Mouse (Mus musculus): Measurements from ENCODE around the gene Rint1. TPM values are rescaled to one million over a fixed set of nuclear protein-coding genes. Genes with fewer than 3 reads are reported as not detected.
A peak's percentile ranks its signal among the peaks of the same experiment; 100 is the strongest.

Gene Rint1
- 48.3 and 48.4 TPM in 2 replicates for polyA plus RNA-seq (2015; fragmentation: Nextera tagmentation; extraction: Ambion mirVana)

DNA sequence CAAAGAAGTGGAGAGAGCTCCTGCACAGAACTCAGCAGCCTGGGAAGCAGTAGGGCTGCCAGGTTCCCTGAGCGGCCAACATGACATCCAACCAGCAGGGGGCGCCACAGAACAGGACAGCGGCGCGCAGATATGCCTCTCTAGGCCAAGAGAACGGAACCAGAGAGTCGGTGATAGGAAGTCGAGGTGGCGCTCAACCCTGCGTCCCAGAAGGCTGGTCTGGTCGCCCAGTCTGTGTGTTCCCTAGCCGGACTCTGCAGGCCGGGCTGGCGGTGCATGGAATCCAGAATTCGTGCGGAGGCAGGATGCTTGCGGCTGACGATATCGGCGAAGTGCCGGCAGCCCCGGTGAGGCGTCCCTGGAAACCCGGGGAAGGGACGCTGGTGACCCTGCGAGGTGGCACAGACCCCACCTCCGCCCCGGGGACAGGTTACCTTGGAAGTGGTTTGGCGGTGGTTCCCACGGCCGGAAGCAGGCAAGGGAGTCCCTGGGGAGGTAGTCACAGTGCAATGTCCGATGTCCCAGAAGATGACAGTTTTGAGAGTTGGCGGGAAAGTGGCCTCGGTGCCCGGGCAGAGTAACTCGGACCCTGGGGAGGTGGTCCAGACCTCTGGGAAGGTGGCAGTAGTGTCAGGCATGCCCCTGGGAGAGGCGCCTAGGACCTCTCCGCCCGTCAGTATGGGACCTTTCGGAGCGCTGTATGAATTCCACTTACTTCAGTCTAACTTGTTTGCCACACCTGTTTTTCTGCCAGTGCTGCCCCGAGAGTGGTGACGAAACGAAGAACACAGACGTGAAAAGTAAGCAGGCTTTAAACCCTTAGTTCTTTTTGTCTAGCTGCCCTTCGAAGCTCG lies at the start of gene Rint1:
Gene Rint1 (plus strand): TSS at position 176 of the 854 bp plus-strand sequence.
- Histone ChIP-seq H3K27me3 (no peaks in the 10 kb centered on the region), H3K36me3 (peaks cover 26% of the 10 kb centered on the region)
- WGBS, result 3% methylated on average over 47 of the region's 47 CpGs

DNA sequence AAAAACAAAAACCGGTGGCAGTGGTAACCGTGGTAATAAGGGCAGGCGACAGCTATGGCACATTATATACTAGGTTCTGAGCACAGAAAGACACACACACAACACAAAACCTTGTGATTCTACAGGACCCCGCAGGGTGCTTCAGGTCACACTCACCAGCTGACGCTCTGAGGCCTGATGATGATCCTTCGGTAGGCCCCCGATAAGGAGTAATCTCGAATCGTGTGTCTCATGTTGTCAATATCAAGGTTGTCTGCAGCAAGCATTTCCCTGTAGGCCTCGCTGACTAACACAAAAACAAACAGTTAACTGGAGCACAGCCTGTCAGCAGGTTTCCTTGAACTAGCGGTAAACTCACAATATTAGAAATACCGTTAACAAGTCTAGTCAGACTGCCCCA lies 44.2 kb upstream of the Rint1 start:
- H3K4me1 ChIP-seq, result no peaks in the 10 kb centered on the region
- 95% methylated on average over 12 of the region's 12 CpGs for WGBS
- no peaks in the 10 kb centered on the region for H3K9me3 ChIP-seq
- H3K27ac ChIP-seq, result no peak overlapping the region
- H3K4me2 ChIP-seq, result no peak overlapping the region
- no peak for ATAC-seq (ENCODE audit: insufficient number of reproducible peaks, insufficient read depth, low FRiP score, low TSS enrichment, low read depth)
- H3K36me3 ChIP-seq, result peaks cover 81% of the 10 kb centered on the region
- no peak overlapping the region for H3K4me3 ChIP-seq
- no peaks in the 10 kb centered on the region for H3K27me3 ChIP-seq
- H3K9ac ChIP-seq, result no peak overlapping the region

More for the DNA sequence above, at the start of gene Rint1:
- Histone ChIP-seq H3K4me1 (peaks cover 10% of the 10 kb centered on the region), H3K9me3 (no peaks in the 10 kb centered on the region), H3K9ac (peak within 1 kb of the TSS; percentile 95), H3K4me3 (peak within 1 kb of the TSS; percentile 97), H3K4me2 (peak within 1 kb of the TSS; percentile 88), H3K27ac (peak within 1 kb of the TSS; percentile 60)
- peak; percentile 80 for ATAC-seq (ENCODE audit: insufficient number of reproducible peaks, insufficient read depth, low FRiP score, low TSS enrichment, low read depth)

DNA sequence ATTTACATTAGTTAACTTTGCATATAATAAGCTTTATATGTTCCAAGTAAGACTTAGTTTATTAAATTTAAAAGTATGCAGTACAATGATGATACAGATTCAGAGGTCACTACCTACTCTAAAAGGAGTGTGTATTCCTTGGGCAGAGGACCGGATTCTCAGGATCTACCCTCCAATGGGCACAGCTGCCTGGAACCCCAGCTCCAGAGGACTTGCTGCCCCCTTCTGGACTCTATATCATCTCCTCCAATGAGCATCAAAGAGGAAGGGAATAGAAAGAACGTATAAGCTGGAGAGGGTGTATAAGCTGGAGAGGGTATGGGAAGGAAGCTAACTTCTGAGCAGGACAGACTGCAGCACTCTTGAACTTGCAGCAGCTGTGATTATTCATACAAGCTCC lies 37.6 kb upstream of the Rint1 start:
- no peak for ATAC-seq (ENCODE audit: insufficient number of reproducible peaks, insufficient read depth, low FRiP score, low TSS enrichment, low read depth)
- Histone ChIP-seq H3K9ac (no peak overlapping the region), H3K27me3 (no peaks in the 10 kb centered on the region), H3K27ac (no peak overlapping the region), H3K36me3 (peaks cover 51% of the 10 kb centered on the region), H3K9me3 (no peaks in the 10 kb centered on the region), H3K4me3 (no peak overlapping the region), H3K4me1 (no peaks in the 10 kb centered on the region), H3K4me2 (no peak overlapping the region)
- WGBS, result 66% methylated on average over 2 of the region's 2 CpGs

GRCm38 (mm10) chr5:23755591-23755990 lies 31.9 kb upstream of the Rint1 start:
- Histone ChIP-seq H3K4me1 (no peaks in the 10 kb centered on the region), H3K4me2 (no peak overlapping the region), H3K36me3 (peaks cover 64% of the 10 kb centered on the region), H3K9me3 (0 out of 2 replicates have a peak, but pooled peaks cover 2% of the 10 kb centered on the region), H3K27me3 (no peaks in the 10 kb centered on the region), H3K4me3 (no peak overlapping the region), H3K27ac (no peak overlapping the region), H3K9ac (no peak overlapping the region)
- no peak for ATAC-seq (ENCODE audit: insufficient number of reproducible peaks, insufficient read depth, low FRiP score, low TSS enrichment, low read depth)
- WGBS, result 98% methylated on average over 9 of the region's 9 CpGs

DNA sequence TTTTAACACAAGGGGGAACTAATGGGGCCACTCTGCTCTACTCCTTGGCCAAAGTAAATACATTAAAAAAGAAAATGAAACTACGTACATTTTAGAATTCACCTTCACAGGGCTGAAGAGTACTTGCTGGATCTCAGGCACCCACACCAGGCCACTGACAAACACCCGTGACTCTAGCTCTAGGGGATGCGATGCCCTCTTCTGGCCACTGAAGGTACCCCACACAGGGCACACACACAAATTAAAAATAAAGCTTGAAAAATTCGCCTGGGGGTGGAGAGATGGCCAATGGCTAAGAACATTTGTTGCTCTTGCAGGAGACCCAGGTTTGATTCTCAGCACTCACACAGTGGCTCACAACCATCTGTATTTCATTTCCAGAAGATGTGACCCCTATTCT lies 31.1 kb upstream of the Rint1 start:
- H3K27ac ChIP-seq, result no peak overlapping the region
- H3K9ac ChIP-seq, result no peak overlapping the region
- WGBS, result 91% methylated on average over 4 of the region's 4 CpGs
- H3K9me3 ChIP-seq, result 0 out of 2 replicates have a peak, but pooled peaks cover 2% of the 10 kb centered on the region
- H3K36me3 ChIP-seq, result peaks cover 60% of the 10 kb centered on the region
- ATAC-seq (ENCODE audit: insufficient number of reproducible peaks, insufficient read depth, low FRiP score, low TSS enrichment, low read depth), result no peak
- H3K27me3 ChIP-seq, result no peaks in the 10 kb centered on the region
- no peak overlapping the region for H3K4me3 ChIP-seq
- H3K4me2 ChIP-seq, result no peak overlapping the region
- no peaks in the 10 kb centered on the region for H3K4me1 ChIP-seq

DNA sequence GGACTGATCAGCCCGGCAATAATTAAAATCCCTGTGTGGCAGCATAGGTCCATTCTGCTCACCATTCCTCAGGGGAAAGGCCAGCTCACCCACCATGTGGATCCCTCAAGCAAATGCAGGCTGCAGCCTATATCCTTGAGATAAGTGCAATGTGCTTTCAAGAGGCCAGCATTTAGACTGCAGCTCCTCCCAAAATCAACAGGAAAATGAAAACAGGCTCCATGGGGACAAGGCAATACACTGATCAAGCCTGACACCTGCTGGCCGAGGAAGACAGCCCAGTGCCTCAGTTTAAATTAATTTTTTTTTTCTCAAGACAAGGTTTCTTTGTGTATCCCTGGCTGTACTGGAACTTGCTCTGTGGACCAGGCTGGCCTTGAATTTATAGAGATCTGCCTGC lies 28.9 kb upstream of the Rint1 start:
- peaks cover 65% of the 10 kb centered on the region for H3K36me3 ChIP-seq
- no peaks in the 10 kb centered on the region for H3K4me1 ChIP-seq
- 44% methylated on average over 2 of the region's 2 CpGs for WGBS
- H3K9me3 ChIP-seq, result 0 out of 2 replicates have a peak, but pooled peaks cover 2% of the 10 kb centered on the region
- no peak for ATAC-seq (ENCODE audit: insufficient number of reproducible peaks, insufficient read depth, low FRiP score, low TSS enrichment, low read depth)
- H3K27ac ChIP-seq, result no peak overlapping the region
- no peak overlapping the region for H3K4me2 ChIP-seq
- H3K27me3 ChIP-seq, result no peaks in the 10 kb centered on the region
- no peak overlapping the region for H3K4me3 ChIP-seq
- no peak overlapping the region for H3K9ac ChIP-seq

DNA sequence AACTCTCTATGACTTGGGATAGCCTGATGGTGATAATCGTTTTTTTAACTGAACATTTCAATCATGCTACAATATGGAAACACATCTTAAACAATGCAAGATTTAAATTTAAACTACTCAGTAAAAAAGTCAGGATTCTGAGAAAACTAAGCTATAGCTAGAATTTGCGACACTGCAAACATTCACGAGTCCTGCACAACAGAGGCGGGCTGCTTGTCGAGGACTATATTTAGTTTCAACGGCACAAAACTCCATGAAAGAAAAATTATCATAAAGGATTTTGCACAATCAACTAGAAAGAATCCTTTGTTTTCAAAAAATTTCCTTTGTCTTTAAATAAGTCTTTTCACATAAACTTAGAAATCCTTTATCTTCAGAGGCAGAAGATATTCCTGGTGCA lies 25.0 kb upstream of the Rint1 start:
- Histone ChIP-seq H3K4me2 (no peak overlapping the region), H3K9ac (no peak overlapping the region), H3K4me1 (no peaks in the 10 kb centered on the region), H3K27me3 (no peaks in the 10 kb centered on the region), H3K4me3 (no peak overlapping the region), H3K9me3 (no peaks in the 10 kb centered on the region), H3K36me3 (peaks cover 64% of the 10 kb centered on the region), H3K27ac (no peak overlapping the region)
- no peak for ATAC-seq (ENCODE audit: insufficient number of reproducible peaks, insufficient read depth, low FRiP score, low TSS enrichment, low read depth)
- 94% methylated on average over 6 of the region's 6 CpGs for WGBS

- Histone ChIP-seq H3K9ac (no peak overlapping the region), H3K4me1 (no peaks in the 10 kb centered on the region), H3K36me3 (peaks cover 66% of the 10 kb centered on the region), H3K4me3 (no peak overlapping the region), H3K27me3 (no peaks in the 10 kb centered on the region), H3K4me2 (no peak overlapping the region), H3K9me3 (no peaks in the 10 kb centered on the region), H3K27ac (no peak overlapping the region)
- ATAC-seq (ENCODE audit: insufficient number of reproducible peaks, insufficient read depth, low FRiP score, low TSS enrichment, low read depth), result no peak
- WGBS, result 89% methylated on average over 5 of the region's 5 CpGs
These were observed 23.0 kb upstream of the Rint1 start for GRCm38 (mm10) chr5:23764557-23764956.

- no peak overlapping the region for H3K4me3 ChIP-seq
- no peak overlapping the region for H3K9ac ChIP-seq
- no peaks in the 10 kb centered on the region for H3K4me1 ChIP-seq
- no peak overlapping the region for H3K27ac ChIP-seq
- H3K4me2 ChIP-seq, result no peak overlapping the region
- 65% methylated on average over 8 of the region's 8 CpGs for WGBS
- H3K9me3 ChIP-seq, result no peaks in the 10 kb centered on the region
- peaks cover 62% of the 10 kb centered on the region for H3K36me3 ChIP-seq
- ATAC-seq (ENCODE audit: insufficient number of reproducible peaks, insufficient read depth, low FRiP score, low TSS enrichment, low read depth), result no peak
- no peaks in the 10 kb centered on the region for H3K27me3 ChIP-seq
These were observed 16.4 kb upstream of the Rint1 start for GRCm38 (mm10) chr5:23771105-23771504.

DNA sequence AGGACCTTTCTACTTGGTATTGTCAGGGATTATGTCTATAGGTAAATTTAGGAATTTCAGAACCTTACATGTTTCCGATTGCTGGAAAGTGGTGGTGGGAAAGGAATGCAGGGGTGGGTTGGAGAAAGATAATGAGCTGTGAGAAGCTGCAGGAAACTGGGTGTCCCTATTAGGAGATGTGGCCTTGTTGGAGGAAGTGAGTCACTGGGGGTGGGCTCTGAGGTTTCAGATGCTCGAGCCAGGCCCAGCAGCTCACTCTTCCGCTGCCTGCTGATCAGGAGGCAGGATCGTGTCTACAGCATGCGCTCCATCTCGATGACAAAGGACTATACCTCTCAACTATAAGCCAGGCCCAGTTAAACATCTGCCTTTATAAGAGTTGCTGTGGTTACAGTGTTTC lies 13.3 kb upstream of the Rint1 start:
- Histone ChIP-seq H3K4me1 (no peaks in the 10 kb centered on the region), H3K27ac (no peak overlapping the region), H3K4me3 (no peak overlapping the region), H3K27me3 (no peaks in the 10 kb centered on the region), H3K36me3 (peaks cover 46% of the 10 kb centered on the region), H3K9ac (no peak overlapping the region), H3K9me3 (no peaks in the 10 kb centered on the region), H3K4me2 (no peak overlapping the region)
- WGBS, result 81% methylated on average over 6 of the region's 6 CpGs
- no peak for ATAC-seq (ENCODE audit: insufficient number of reproducible peaks, insufficient read depth, low FRiP score, low TSS enrichment, low read depth)

DNA sequence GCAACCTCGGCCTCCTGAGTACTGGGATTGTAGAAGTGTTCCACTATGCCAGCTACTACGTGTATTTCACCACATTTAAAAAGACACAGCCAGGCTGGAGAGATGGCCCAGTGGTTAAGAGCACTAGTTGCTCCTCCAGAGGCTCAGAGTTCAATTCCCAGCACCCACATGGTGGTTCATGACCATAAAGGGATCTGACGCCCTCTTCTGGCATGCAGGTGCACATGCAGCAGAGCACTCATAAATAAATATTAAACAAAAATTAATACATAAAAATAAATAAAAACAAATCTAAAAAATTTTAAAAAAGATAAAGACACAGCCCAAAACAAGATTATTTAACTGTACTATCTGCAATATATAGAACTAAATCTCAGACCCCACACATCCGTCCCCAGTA lies 7.0 kb upstream of the Rint1 start:
- Histone ChIP-seq H3K4me2 (no peak overlapping the region), H3K9me3 (no peaks in the 10 kb centered on the region), H3K27me3 (no peaks in the 10 kb centered on the region), H3K4me1 (peaks cover 16% of the 10 kb centered on the region), H3K36me3 (peaks cover 12% of the 10 kb centered on the region), H3K9ac (no peak overlapping the region), H3K27ac (no peak overlapping the region), H3K4me3 (no peak overlapping the region)
- WGBS, result 84% methylated on average over 4 of the region's 4 CpGs
- no peak for ATAC-seq (ENCODE audit: insufficient number of reproducible peaks, insufficient read depth, low FRiP score, low TSS enrichment, low read depth)

DNA sequence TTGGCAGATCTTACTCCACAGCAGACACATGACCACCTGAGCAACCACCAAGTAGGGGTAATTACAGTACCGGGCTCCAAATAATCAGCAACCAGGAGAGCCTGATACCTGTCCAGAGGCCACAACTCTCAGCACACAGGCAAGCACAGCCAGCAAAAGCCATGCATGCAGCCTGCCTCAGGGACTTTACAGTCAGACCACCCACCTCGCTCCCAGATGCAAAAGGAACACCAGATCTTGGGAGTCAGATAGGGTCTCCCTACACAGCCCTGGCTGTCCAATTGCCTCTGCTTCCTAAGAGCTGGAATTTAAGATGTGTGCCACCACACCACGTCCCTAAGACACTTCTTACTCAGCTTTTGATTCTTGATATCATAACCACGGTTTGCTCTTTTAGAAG lies 6.3 kb upstream of the Rint1 start:
- Histone ChIP-seq H3K4me2 (no peak overlapping the region), H3K4me3 (no peak overlapping the region), H3K36me3 (peaks cover 9% of the 10 kb centered on the region), H3K9me3 (no peaks in the 10 kb centered on the region), H3K27ac (no peak overlapping the region), H3K4me1 (peaks cover 16% of the 10 kb centered on the region), H3K27me3 (no peaks in the 10 kb centered on the region), H3K9ac (no peak overlapping the region)
- WGBS, result 54% methylated on average over 4 of the region's 4 CpGs
- ATAC-seq (ENCODE audit: insufficient number of reproducible peaks, insufficient read depth, low FRiP score, low TSS enrichment, low read depth), result no peak
